Mouse (Mus musculus) cerebellum, adult 2 months (tissue): ENCODE results near the gene Zbtb45. TPM values are rescaled to one million over a fixed set of nuclear protein-coding genes. Genes with fewer than 3 reads are reported as not detected.

Experiments used
- DNase-seq, 2 experiments: peaks; one replicate each; pipeline ENCODE4 v3.0.0; 2021
- H3K27ac ChIP-seq: fragments of 200-500 bp; 2 replicates; pipeline ENCODE4 v1.5.1; 2012; ENCODE audit warnings: low read length, control low read depth, inconsistent platforms; ENCODE audit not compliant: insufficient read depth
- H3K27me3 ChIP-seq: fragments of 200-500 bp; 2 replicates; pipeline ENCODE4 v1.6.1; 2012; ENCODE audit warnings: inconsistent platforms, mild to moderate bottlenecking, low read length, moderate library complexity; ENCODE audit not compliant: control insufficient read depth, insufficient read depth
- H3K4me1 ChIP-seq: fragments of 200-500 bp; 2 replicates; pipeline ENCODE4 v1.6.1; 2011; ENCODE audit warnings: low read length; ENCODE audit not compliant: control insufficient read depth, insufficient read depth
- H3K4me3 ChIP-seq: fragments of 200-500 bp; replicated peaks from 2 replicates; pipeline ENCODE3; 2011; ENCODE audit warnings: mild to moderate bottlenecking, low read depth, low read length, control low read depth; ENCODE audit not compliant: insufficient read depth
- CTCF ChIP-seq: fragments of 200-500 bp; IDR thresholded peaks from 2 replicates; pipeline ENCODE4 v1.5.1; 2011; ENCODE audit warnings: low read depth, mild to moderate bottlenecking, control low read depth, low read length, moderate library complexity, borderline replicate concordance; ENCODE audit not compliant: insufficient read depth
- POLR2A ChIP-seq: fragments of 200-500 bp; IDR thresholded peaks from 2 replicates; pipeline ENCODE4 v1.6.1; 2011; ENCODE audit warnings: low read length, control low read depth, borderline replicate concordance; ENCODE audit not compliant: insufficient read depth
- WGBS: fragments of 180-500 bp; shearing (Covaris S2); methylation state at CpG from one replicate; pipeline ENCODE4 v1.1.7; 2018; 5-methylcytosine and 5-hydroxymethylcytosine counted together
- polyA plus RNA-seq: library from polyadenylated mRNA; depleted of rRNA; stranded (reverse); fragments of >200 nt; gene quantifications from 2 replicates; pipeline ENCODE4 v1.2.3, GENCODE M21; 2012

Gene Zbtb45
- polyA plus RNA-seq, 1 experiment = 33.5 TPM

DNA sequence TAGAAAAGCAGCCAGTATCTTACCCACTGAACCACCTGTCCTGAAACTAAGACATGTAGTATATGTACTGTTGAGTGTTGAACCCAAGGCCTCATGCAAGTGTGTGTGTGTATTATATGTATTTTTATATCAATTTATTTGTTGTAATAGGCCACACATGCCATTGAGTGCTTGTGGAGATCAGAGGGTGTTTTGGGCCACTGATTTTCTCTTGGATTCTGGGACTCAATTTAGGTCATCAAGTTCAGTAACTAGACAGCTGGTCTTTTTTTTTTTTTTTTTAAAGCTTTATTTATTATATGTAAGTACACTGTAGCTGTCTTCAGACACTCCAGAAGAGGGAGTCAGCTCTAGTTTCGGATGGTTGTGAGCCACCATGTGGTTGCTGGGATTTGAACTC lies 5.4 kb upstream of the Zbtb45 start:
- Histone ChIP-seq H3K27ac (no peak overlapping the region), H3K4me1 (no peaks in the 10 kb centered on the region; the same call in 1 of the 2 replicates), H3K27me3 (no peaks in the 10 kb centered on the region), H3K4me3 (no peak overlapping the region)
- TF ChIP-seq CTCF (no peak), POLR2A (no peak)
- no peak for DNase-seq
- WGBS = 73% methylated on average over 1 of the region's 1 CpGs

GRCm38 (mm10) chr7:13014275-13014839 lies 4.5 kb upstream of the Zbtb45 start:
- 48% methylated on average over 6 of the region's 6 CpGs for WGBS
- H3K27ac ChIP-seq = no peak overlapping the region
- H3K27me3 ChIP-seq = no peaks in the 10 kb centered on the region
- DNase-seq = no peak
- TF ChIP-seq CTCF (no peak), POLR2A (no peak)
- no peaks in the 10 kb centered on the region; the same call in 1 of the 2 replicates for H3K4me1 ChIP-seq
- no peak overlapping the region for H3K4me3 ChIP-seq

- WGBS = 77% methylated on average over 4 of the region's 4 CpGs
- Histone ChIP-seq H3K4me1 (peaks cover under 1% of the 10 kb centered on the region; the same call in 1 of the 2 replicates), H3K27ac (no peak overlapping the region), H3K27me3 (no peaks in the 10 kb centered on the region), H3K4me3 (no peak overlapping the region)
- no peak for DNase-seq
- no peak for TF ChIP-seq POLR2A
- TF ChIP-seq CTCF = no peak
Measured at GRCm38 (mm10) chr7:13013671-13014070, 3.8 kb upstream of the Zbtb45 start.

DNA sequence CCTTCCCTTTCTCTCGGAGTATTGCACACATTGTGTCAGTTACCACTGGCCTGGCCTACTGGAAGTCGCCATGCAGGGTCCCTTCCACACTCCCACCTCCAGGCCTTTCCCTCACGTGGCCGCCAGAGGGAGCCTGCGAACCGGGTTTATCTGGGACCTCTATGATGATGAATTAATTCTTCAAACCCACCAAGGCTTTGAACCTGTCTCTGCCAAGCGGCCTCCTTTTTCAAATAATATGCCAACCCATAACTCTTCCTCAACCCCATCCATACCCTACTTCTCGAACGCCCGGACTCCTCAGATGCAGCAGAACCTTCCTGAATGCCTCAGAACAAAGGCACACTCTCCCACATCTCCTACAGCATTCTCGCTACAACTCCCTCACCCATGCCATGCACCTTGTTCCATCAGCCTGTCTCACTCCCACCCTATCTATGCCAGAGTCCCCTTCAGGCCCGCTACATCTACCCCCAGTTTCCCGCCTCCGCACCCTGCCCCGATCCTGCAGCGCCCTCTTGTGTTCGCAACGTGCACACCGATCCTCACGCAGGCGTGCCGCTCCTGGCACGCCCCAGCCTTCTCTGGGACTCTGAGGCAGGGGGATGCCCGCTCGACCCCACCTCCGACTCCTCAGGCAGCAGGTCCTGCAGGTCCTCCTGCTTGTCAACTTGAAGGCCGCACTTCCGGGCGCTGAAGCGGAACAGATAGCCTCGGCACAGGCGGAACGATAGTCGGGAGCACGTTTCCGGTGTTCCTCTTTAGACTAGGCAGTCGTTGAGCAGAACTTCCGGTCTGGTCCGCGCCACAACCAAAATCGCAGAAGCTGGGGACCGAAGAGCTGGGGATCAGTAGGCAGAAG lies 460 bp downstream of the Zbtb45 start:
- TF ChIP-seq POLR2A = peak; percentile 74; the same call in 1 of the 2 replicates
- TF ChIP-seq CTCF = peak; percentile 77
- peaks cover 18% of the 10 kb centered on the region for H3K4me1 ChIP-seq
- H3K27ac ChIP-seq = peak overlapping the region; percentile 92
- DNase-seq = peak; percentile 93 to 96
- H3K4me3 ChIP-seq = peak overlapping the region; percentile 97
- H3K27me3 ChIP-seq = no peaks in the 10 kb centered on the region
- WGBS = under 1% methylated on average over 42 of the region's 42 CpGs

- peak; percentile 17 to 40 for DNase-seq
- Histone ChIP-seq H3K27me3 (no peaks in the 10 kb centered on the region), H3K27ac (no peak overlapping the region), H3K4me3 (no peak overlapping the region), H3K4me1 (peaks cover 18% of the 10 kb centered on the region)
- 52% methylated on average over 57 of the region's 57 CpGs for whole genome bisulfite sequencing
- TF ChIP-seq CTCF = no peak
- TF ChIP-seq POLR2A = no peak
Measured at GRCm38 (mm10) chr7:13007341-13008092, 2.3 kb downstream of the Zbtb45 start.

GRCm38 (mm10) chr7:13006531-13006930 lies 3.3 kb downstream of the Zbtb45 start:
- H3K27ac ChIP-seq = no peak overlapping the region
- WGBS = 58% methylated on average over 10 of the region's 10 CpGs
- TF ChIP-seq POLR2A (no peak), CTCF (no peak)
- H3K4me1 ChIP-seq = peaks cover 18% of the 10 kb centered on the region
- DNase-seq = no peak
- H3K27me3 ChIP-seq = no peaks in the 10 kb centered on the region
- H3K4me3 ChIP-seq = no peak overlapping the region

DNA sequence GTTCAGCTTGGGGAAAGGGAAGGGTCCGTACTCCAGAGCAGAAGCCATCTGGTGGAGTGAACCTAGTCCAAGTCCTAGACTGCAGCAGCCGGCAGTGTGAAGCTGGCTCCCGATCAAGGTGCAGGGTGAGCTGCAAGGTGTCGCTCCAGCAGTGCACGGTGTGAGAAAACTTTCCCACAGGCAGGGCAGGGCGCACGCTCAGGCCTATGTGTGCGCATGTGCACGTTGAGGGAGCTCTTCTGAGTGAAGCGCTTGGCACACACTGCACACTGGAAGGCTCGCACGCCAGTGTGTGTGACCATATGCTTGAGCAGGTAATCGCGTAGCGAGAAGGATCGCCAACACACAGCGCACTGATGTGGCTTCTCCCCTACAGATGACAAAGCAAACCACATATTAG lies 3.8 kb downstream of the Zbtb45 start:
- Histone ChIP-seq H3K27me3 (no peaks in the 10 kb centered on the region), H3K27ac (0 out of 2 replicates have a peak overlapping the region, but pooled peaks have one; percentile 12), H3K4me1 (peaks cover 18% of the 10 kb centered on the region), H3K4me3 (no peak overlapping the region)
- TF ChIP-seq CTCF (no peak), POLR2A (no peak)
- WGBS = 17% methylated on average over 17 of the region's 17 CpGs
- DNase-seq = peak; percentile 45 to 48
